Mouse (Mus musculus) stomach, embryonic 14.5 days (tissue): Measurements from ENCODE around the gene Asb2. TPM values are rescaled to one million over a fixed set of nuclear protein-coding genes. Genes with fewer than 3 reads are reported as not detected.

Experiments used
- ATAC-seq: fragments of 200-750 bp; cut with Nextera tagmentation; 2 replicates; pipeline ENCODE4 v1.8.0; 2017; ENCODE audit warnings: low read depth, moderate TSS enrichment; ENCODE audit not compliant: insufficient number of reproducible peaks, insufficient read depth, low FRiP score
- H3K27ac ChIP-seq: fragments of 300-500 bp; sonication (generic); 2 replicates; pipeline ENCODE4 v1.5.1; 2014; ENCODE audit warnings: mild to moderate bottlenecking, low read length, moderate library complexity, mixed read lengths
- H3K27me3 ChIP-seq: fragments of 300-500 bp; sonication (generic); 2 replicates; pipeline ENCODE4 v1.6.1; 2014; ENCODE audit warnings: low read length, control low read depth, mixed read lengths; ENCODE audit not compliant: control insufficient read depth, insufficient read depth
- H3K36me3 ChIP-seq: fragments of 300-500 bp; sonication (generic); 2 replicates; pipeline ENCODE4 v1.6.1; 2014; ENCODE audit warnings: mild to moderate bottlenecking, control low read depth, low read length, moderate library complexity, mixed read lengths; ENCODE audit not compliant: control insufficient read depth, insufficient read depth
- H3K4me1 ChIP-seq: fragments of 300-500 bp; sonication (generic); 2 replicates; pipeline ENCODE4 v1.6.1; 2014; ENCODE audit warnings: low read length, control low read depth, mixed read lengths; ENCODE audit not compliant: control insufficient read depth, insufficient read depth
- H3K4me2 ChIP-seq: fragments of 300-500 bp; sonication (generic); replicated peaks from 2 replicates; pipeline ENCODE4 v1.6.1; 2014; ENCODE audit warnings: low read depth, low read length, control low read depth
- H3K4me3 ChIP-seq: fragments of 300-500 bp; sonication (generic); 2 replicates; pipeline ENCODE4 v1.5.1; 2014; ENCODE audit warnings: low read depth, low read length, control low read depth
- H3K9ac ChIP-seq: fragments of 300-500 bp; sonication (generic); replicated peaks from 2 replicates; pipeline ENCODE4 v1.6.1; 2014; ENCODE audit warnings: low read depth, mild to moderate bottlenecking, control low read depth, low read length, moderate library complexity, mixed read lengths
- H3K9me3 ChIP-seq: fragments of 300-500 bp; sonication (generic); 2 replicates; pipeline ENCODE4 v1.6.1; 2016; ENCODE audit warnings: low read depth, low read length, control low read depth; ENCODE audit not compliant: control insufficient read depth
- WGBS: fragments of 180-500 bp; shearing (Covaris S2); extraction: QIAGEN DNeasy Blood & Tissue Kit; methylation state at CpG from one replicate; pipeline ENCODE4 v1.1.7; 2014; 5-methylcytosine and 5-hydroxymethylcytosine counted together
- polyA plus RNA-seq: library from polyadenylated mRNA; unstranded; fragments of >200 nt; fragmentation: Nextera tagmentation; extraction: Ambion mirVana; gene quantifications from 2 replicates; pipeline ENCODE4 v1.2.1, GENCODE M21; 2014

Gene Asb2
- polyA plus RNA-seq, 1 experiment from 2014 or later: 22.3 TPM

GRCm38 (mm10) chr12:103388505-103389347 is 32.9 kb upstream of the Asb2 start, which contains the start of gene Otub2:
Gene Otub2, plus strand, starts transcription at chr12:103388682.
- H3K9ac ChIP-seq: peak within 1 kb of the TSS; percentile 67
- no peaks in the 10 kb centered on the region for H3K9me3 ChIP-seq
- H3K36me3 ChIP-seq: no peaks in the 10 kb centered on the region
- no peaks in the 10 kb centered on the region for H3K27me3 ChIP-seq
- H3K4me1 ChIP-seq: no peaks in the 10 kb centered on the region
- WGBS: under 1% methylated on average over 58 of the region's 58 CpGs
- ATAC-seq: peak; percentile 98
- H3K4me3 ChIP-seq: peak within 1 kb of the TSS; percentile 61
- H3K27ac ChIP-seq: no peak within 1 kb of the TSS
- peak within 1 kb of the TSS; percentile 61 for H3K4me2 ChIP-seq

GRCm38 (mm10) chr12:103380226-103380625 is 24.4 kb upstream of the Asb2 start:
- WGBS: 78% methylated on average over 4 of the region's 4 CpGs
- no peak overlapping the region for H3K27ac ChIP-seq
- no peaks in the 10 kb centered on the region for H3K9me3 ChIP-seq
- H3K27me3 ChIP-seq: no peaks in the 10 kb centered on the region
- no peaks in the 10 kb centered on the region for H3K36me3 ChIP-seq
- H3K4me2 ChIP-seq: no peak overlapping the region
- ATAC-seq: no peak
- no peaks in the 10 kb centered on the region for H3K4me1 ChIP-seq
- no peak overlapping the region for H3K4me3 ChIP-seq
- no peak overlapping the region for H3K9ac ChIP-seq

GRCm38 (mm10) chr12:103376774-103377173 is 21.0 kb upstream of the Asb2 start:
- Histone ChIP-seq H3K9me3 (no peaks in the 10 kb centered on the region), H3K27me3 (no peaks in the 10 kb centered on the region), H3K4me1 (no peaks in the 10 kb centered on the region), H3K9ac (no peak overlapping the region), H3K4me3 (no peak overlapping the region), H3K27ac (no peak overlapping the region), H3K36me3 (no peaks in the 10 kb centered on the region), H3K4me2 (no peak overlapping the region)
- WGBS: 64% methylated on average over 3 of the region's 4 CpGs
- no peak for ATAC-seq

- Histone ChIP-seq H3K4me1 (no peaks in the 10 kb centered on the region), H3K27ac (no peak overlapping the region), H3K9me3 (no peaks in the 10 kb centered on the region), H3K4me3 (no peak overlapping the region), H3K9ac (no peak overlapping the region), H3K4me2 (no peak overlapping the region), H3K27me3 (no peaks in the 10 kb centered on the region), H3K36me3 (no peaks in the 10 kb centered on the region)
- ATAC-seq: no peak
- 69% methylated on average over 5 of the region's 5 CpGs for WGBS
These were observed 20.3 kb upstream of the Asb2 start for GRCm38 (mm10) chr12:103376124-103376523.

GRCm38 (mm10) chr12:103373530-103374236 is 17.9 kb upstream of the Asb2 start:
- Histone ChIP-seq H3K4me2 (no peak overlapping the region), H3K36me3 (no peaks in the 10 kb centered on the region), H3K9ac (no peak overlapping the region), H3K9me3 (no peaks in the 10 kb centered on the region), H3K4me3 (no peak overlapping the region), H3K27me3 (no peaks in the 10 kb centered on the region), H3K4me1 (no peaks in the 10 kb centered on the region), H3K27ac (no peak overlapping the region)
- WGBS: 65% methylated on average over 8 of the region's 8 CpGs
- ATAC-seq: no peak

GRCm38 (mm10) chr12:103371711-103372110 is 15.9 kb upstream of the Asb2 start:
- H3K4me2 ChIP-seq: no peak overlapping the region
- no peaks in the 10 kb centered on the region for H3K4me1 ChIP-seq
- H3K36me3 ChIP-seq: no peaks in the 10 kb centered on the region
- H3K9ac ChIP-seq: no peak overlapping the region
- ATAC-seq: no peak
- no peaks in the 10 kb centered on the region for H3K27me3 ChIP-seq
- H3K4me3 ChIP-seq: no peak overlapping the region
- no peak overlapping the region for H3K27ac ChIP-seq
- no peaks in the 10 kb centered on the region for H3K9me3 ChIP-seq
- WGBS: 36% methylated on average over 6 of the region's 6 CpGs

- H3K4me1 ChIP-seq: no peaks in the 10 kb centered on the region
- no peaks in the 10 kb centered on the region for H3K36me3 ChIP-seq
- H3K9me3 ChIP-seq: no peaks in the 10 kb centered on the region
- H3K4me2 ChIP-seq: no peak overlapping the region
- no peak overlapping the region for H3K9ac ChIP-seq
- WGBS: 58% methylated on average over 4 of the region's 4 CpGs
- no peak for ATAC-seq
- no peaks in the 10 kb centered on the region for H3K27me3 ChIP-seq
- no peak overlapping the region for H3K4me3 ChIP-seq
- H3K27ac ChIP-seq: no peak overlapping the region
These were observed 15.1 kb upstream of the Asb2 start for GRCm38 (mm10) chr12:103370861-103371260.

GRCm38 (mm10) chr12:103368777-103369176 is 13.0 kb upstream of the Asb2 start:
- no peak overlapping the region for H3K4me2 ChIP-seq
- no peak overlapping the region for H3K27ac ChIP-seq
- H3K27me3 ChIP-seq: no peaks in the 10 kb centered on the region
- no peak overlapping the region for H3K9ac ChIP-seq
- ATAC-seq: no peak
- H3K4me1 ChIP-seq: no peaks in the 10 kb centered on the region
- H3K4me3 ChIP-seq: no peak overlapping the region
- H3K9me3 ChIP-seq: no peaks in the 10 kb centered on the region
- 53% methylated on average over 2 of the region's 2 CpGs for WGBS
- no peaks in the 10 kb centered on the region for H3K36me3 ChIP-seq
